Mouse (Mus musculus) C2C12 (cell line): Measurements from ENCODE around the gene Hrk. TPM values are rescaled to one million over a fixed set of nuclear protein-coding genes. Genes with fewer than 3 reads are reported as not detected.

Experiments
- H3K27me3 ChIP-seq: one replicate; pipeline ENCODE4 v1.6.1; 2011; ENCODE audit not compliant: control insufficient read depth, insufficient read depth, insufficient read length
- H3K36me3 ChIP-seq: one replicate; pipeline ENCODE4 v1.6.1; 2011; ENCODE audit not compliant: control insufficient read depth, insufficient read depth
- H3K4me3 ChIP-seq: one replicate; pipeline ENCODE4 v1.5.1; 2011; ENCODE audit warnings: mild to moderate bottlenecking, control low read depth; ENCODE audit not compliant: poor library complexity, insufficient read depth, severe bottlenecking
- H3K79me2 ChIP-seq: one replicate; pipeline ENCODE4 v1.6.1; 2011; ENCODE audit not compliant: control insufficient read depth, insufficient read depth
- H3K79me3 ChIP-seq: one replicate; pipeline ENCODE4 v1.6.1; 2011; ENCODE audit warnings: low read depth, control low read depth
- H3ac ChIP-seq: one replicate; pipeline ENCODE3; 2011; ENCODE audit warnings: low read depth; ENCODE audit not compliant: control insufficient read depth, insufficient read length
- CEBPB ChIP-seq: IDR thresholded peaks from one replicate; pipeline ENCODE4 v1.6.1; 2011; ENCODE audit warnings: low read depth, mild to moderate bottlenecking, control low read depth, moderate library complexity
- CTCF ChIP-seq: IDR thresholded peaks from one replicate; pipeline ENCODE4 v1.5.1; 2011; ENCODE audit not compliant: control insufficient read depth, insufficient read depth, insufficient read length
- FOSL1 ChIP-seq: IDR thresholded peaks from one replicate; pipeline ENCODE4 v1.8.0; 2011; ENCODE audit warnings: mild to moderate bottlenecking, low read length; ENCODE audit not compliant: poor library complexity, insufficient read depth, severe bottlenecking
- MAX ChIP-seq: IDR thresholded peaks from one replicate; pipeline ENCODE4 v1.6.1; 2011; ENCODE audit warnings: mild to moderate bottlenecking, control low read depth
- MYOD1 ChIP-seq: IDR thresholded peaks from one replicate; pipeline ENCODE4 v1.6.1; 2011; ENCODE audit warnings: low read depth; ENCODE audit not compliant: control insufficient read depth, insufficient read length
- MYOG ChIP-seq: IDR thresholded peaks from one replicate; pipeline ENCODE4 v1.6.1; 2011; ENCODE audit not compliant: control insufficient read depth, insufficient read length; ENCODE audit errors: extremely low read depth
- USF1 ChIP-seq: IDR thresholded peaks from one replicate; pipeline ENCODE4 v1.6.1; 2011; ENCODE audit warnings: low read depth, mild to moderate bottlenecking, control low read depth, moderate library complexity
- polyA plus RNA-seq: library from polyadenylated mRNA; unstranded; fragments of >200 nt; fragmentation: generic; extraction: Trizol; gene quantifications from one replicate; pipeline ENCODE4 v1.2.1, GENCODE M21; 2012; ENCODE audit warnings: missing spikeins

Hrk gene
- polyA plus RNA-seq, 1 experiment, result not detected

- TF ChIP-seq USF1 (no peak), MYOD1 (peak; percentile 99)
- H3K4me3 ChIP-seq, result no peak overlapping the region
- H3K27me3 ChIP-seq, result no peaks in the 10 kb centered on the region
These were observed 14.7 kb upstream of the Hrk start for GRCm38 (mm10) chr5:118149711-118150110.

DNA sequence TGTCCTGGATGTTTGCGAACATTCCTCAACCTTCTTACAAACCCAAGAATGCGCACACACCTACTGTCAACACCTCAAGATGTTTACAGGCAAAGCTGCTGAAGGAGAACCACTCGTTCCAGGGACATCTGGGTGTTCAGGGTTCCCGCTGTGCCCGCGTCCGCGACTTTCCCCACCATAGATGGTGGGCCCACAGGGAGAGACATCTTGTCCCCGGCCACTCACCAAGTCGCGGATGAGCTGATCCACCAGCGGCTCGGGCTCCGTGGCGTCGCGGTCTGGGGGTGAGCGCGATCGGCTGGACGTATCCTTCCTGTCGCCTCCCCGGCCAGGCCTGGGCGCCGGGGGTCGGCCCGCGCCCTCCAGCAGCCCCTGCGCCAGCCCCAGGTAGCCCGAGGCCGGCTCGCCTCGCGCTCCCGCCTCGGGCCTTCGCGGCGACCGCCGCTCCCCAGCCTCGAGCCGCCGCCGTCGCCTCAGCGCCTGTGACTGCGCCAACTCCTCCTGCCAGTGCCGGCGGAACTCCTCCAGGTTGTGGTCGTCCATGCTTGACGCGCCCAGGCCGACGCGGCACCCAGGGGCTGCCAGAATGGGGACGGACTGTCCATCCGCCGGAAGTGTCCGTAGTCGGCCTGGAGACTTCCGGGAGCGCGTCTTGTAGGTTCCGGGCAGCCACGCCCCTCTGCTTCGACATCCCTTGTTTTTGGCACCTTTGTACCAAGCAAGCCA, 9.4 kb upstream of the Hrk start, which contains the start of gene Fbxw8:
Gene Fbxw8 (minus strand): TSS at position 626 of the 726 bp plus-strand sequence.
- no peaks in the 10 kb centered on the region for H3K27me3 ChIP-seq
- H3ac ChIP-seq, result peak within 1 kb of the TSS; percentile 87
- peak within 1 kb of the TSS; percentile 82 for H3K4me3 ChIP-seq
- peaks cover 53% of the 10 kb centered on the region for H3K79me2 ChIP-seq
- H3K36me3 ChIP-seq, result peaks cover 21% of the 10 kb centered on the region
- TF ChIP-seq MYOG (no peak), MAX (peak; percentile 79)
- peaks cover 43% of the 10 kb centered on the region for H3K79me3 ChIP-seq

More at GRCm38 (mm10) chr5:118149711-118150110, 14.7 kb upstream of the Hrk start:
- H3K79me2 ChIP-seq, result peaks cover 100% of the 10 kb centered on the region
- peaks cover 21% of the 10 kb centered on the region for H3K36me3 ChIP-seq
- peak overlapping the region; percentile 8 for H3ac ChIP-seq
- peaks cover 82% of the 10 kb centered on the region for H3K79me3 ChIP-seq

DNA sequence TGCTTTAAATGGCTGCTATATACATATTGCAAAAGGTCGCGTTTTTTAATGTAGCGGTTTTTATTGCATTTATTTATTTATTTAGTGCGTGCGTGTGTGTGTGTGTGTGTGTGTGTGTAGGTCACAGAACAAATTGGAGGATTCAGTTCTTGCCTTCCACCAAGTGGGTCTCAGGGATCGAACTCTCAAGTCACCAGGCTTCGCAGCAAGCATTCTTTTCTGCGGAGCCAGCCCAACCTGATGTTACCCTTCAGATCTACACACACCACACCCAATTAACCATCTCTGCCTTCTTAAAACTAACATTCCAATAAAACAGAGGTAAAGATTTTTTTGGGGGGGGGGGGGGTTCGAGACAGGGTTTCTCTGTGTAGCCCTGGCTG, 8.9 kb upstream of the Hrk start:
- Histone ChIP-seq H3K79me2 (peaks cover 47% of the 10 kb centered on the region), H3K27me3 (no peaks in the 10 kb centered on the region), H3K36me3 (peaks cover 21% of the 10 kb centered on the region), H3K4me3 (peak overlapping the region; percentile 82), H3K79me3 (peaks cover 37% of the 10 kb centered on the region), H3ac (no peak overlapping the region)
- TF ChIP-seq MYOG, result no peak
- TF ChIP-seq CEBPB, result no peak
- no peak for TF ChIP-seq MAX
- TF ChIP-seq USF1, result no peak
- TF ChIP-seq MYOD1, result no peak
- TF ChIP-seq CTCF, result no peak
- no peak for TF ChIP-seq FOSL1

- Histone ChIP-seq H3ac (no peak overlapping the region), H3K4me3 (no peak overlapping the region), H3K36me3 (peaks cover 12% of the 10 kb centered on the region), H3K79me2 (peaks cover 33% of the 10 kb centered on the region), H3K27me3 (no peaks in the 10 kb centered on the region), H3K79me3 (peaks cover 27% of the 10 kb centered on the region)
- no peak for TF ChIP-seq CEBPB
- TF ChIP-seq USF1, result no peak
- no peak for TF ChIP-seq MYOD1
- TF ChIP-seq MAX, result no peak
- no peak for TF ChIP-seq CTCF
- no peak for TF ChIP-seq MYOG
- TF ChIP-seq FOSL1, result no peak
These were observed 7.5 kb upstream of the Hrk start for GRCm38 (mm10) chr5:118156976-118157375.

DNA sequence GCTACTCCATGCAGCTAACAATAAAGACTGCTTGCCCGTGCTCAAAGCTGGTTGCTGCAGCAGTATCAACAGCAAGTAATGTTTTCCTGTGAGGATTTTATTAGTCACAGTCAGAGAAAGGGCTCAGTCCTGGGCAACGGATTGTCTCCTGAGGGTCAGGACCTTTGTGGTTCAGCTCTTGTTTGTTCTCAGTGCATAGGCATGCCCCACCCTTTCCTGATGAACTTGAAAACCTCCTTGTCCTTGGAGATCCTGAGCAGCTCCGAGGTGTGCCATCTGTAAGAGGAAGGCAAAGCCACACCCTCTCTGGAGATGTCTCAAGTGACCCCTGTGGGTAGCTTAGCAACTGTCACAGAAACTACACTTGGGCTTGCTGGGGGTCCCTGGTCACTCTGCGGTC, 3.8 kb upstream of the Hrk start:
- H3K79me3 ChIP-seq, result no peaks in the 10 kb centered on the region
- H3ac ChIP-seq, result no peak overlapping the region
- H3K36me3 ChIP-seq, result no peaks in the 10 kb centered on the region
- peaks cover 24% of the 10 kb centered on the region for H3K27me3 ChIP-seq
- TF ChIP-seq CTCF, result no peak
- no peak for TF ChIP-seq MYOG
- TF ChIP-seq MYOD1, result no peak
- TF ChIP-seq CEBPB, result no peak
- TF ChIP-seq MAX, result no peak
- TF ChIP-seq USF1, result no peak
- TF ChIP-seq FOSL1, result no peak
- H3K4me3 ChIP-seq, result no peak overlapping the region
- no peaks in the 10 kb centered on the region for H3K79me2 ChIP-seq

- TF ChIP-seq MYOD1 (no peak), CEBPB (no peak), CTCF (no peak), MYOG (no peak), USF1 (no peak)
- H3K36me3 ChIP-seq, result no peaks in the 10 kb centered on the region
- H3K79me3 ChIP-seq, result no peaks in the 10 kb centered on the region
- H3K27me3 ChIP-seq, result peaks cover 60% of the 10 kb centered on the region
- no peak overlapping the region for H3K4me3 ChIP-seq
- no peaks in the 10 kb centered on the region for H3K79me2 ChIP-seq
- no peak overlapping the region for H3ac ChIP-seq
These were observed 1.0 kb downstream of the Hrk start for GRCm38 (mm10) chr5:118165462-118165861.
